Mouse (Mus musculus) stomach, embryonic 16.5 days (tissue): ENCODE measurements around the gene Nup62. TPM values are rescaled to one million over a fixed set of nuclear protein-coding genes. Genes with fewer than 3 reads are reported as not detected.

Experiments used
- ATAC-seq: fragments of 200-750 bp; cut with Nextera tagmentation; 2 replicates; pipeline ENCODE4 v1.8.0; 2017; ENCODE audit warnings: moderate number of reproducible peaks, moderate TSS enrichment; ENCODE audit not compliant: insufficient read depth, low FRiP score
- H3K27ac ChIP-seq: fragments of 300-500 bp; sonication (generic); 2 replicates; pipeline ENCODE4 v1.5.1; 2014; ENCODE audit warnings: low read length
- H3K27me3 ChIP-seq: fragments of 300-500 bp; sonication (generic); 2 replicates; pipeline ENCODE4 v1.6.1; 2014; ENCODE audit warnings: low read length, control low read depth, mixed read lengths; ENCODE audit not compliant: control insufficient read depth, insufficient read depth
- H3K36me3 ChIP-seq: fragments of 300-500 bp; sonication (generic); 2 replicates; pipeline ENCODE4 v1.6.1; 2014; ENCODE audit warnings: low read length; ENCODE audit not compliant: control insufficient read depth, insufficient read depth
- H3K4me1 ChIP-seq: fragments of 300-500 bp; sonication (generic); 2 replicates; pipeline ENCODE4 v1.6.1; 2014; ENCODE audit warnings: low read length, control low read depth, mixed read lengths; ENCODE audit not compliant: control insufficient read depth, insufficient read depth
- H3K4me2 ChIP-seq: fragments of 300-500 bp; sonication (generic); 2 replicates; pipeline ENCODE4 v1.6.1; 2014; ENCODE audit warnings: low read depth, low read length, mixed read lengths
- H3K4me3 ChIP-seq: fragments of 300-500 bp; sonication (generic); replicated peaks from 2 replicates; pipeline ENCODE4 v1.5.1; 2014; ENCODE audit warnings: mild to moderate bottlenecking, low read length
- H3K9ac ChIP-seq: fragments of 300-500 bp; sonication (generic); 2 replicates; pipeline ENCODE4 v1.6.1; 2014; ENCODE audit warnings: low read length
- H3K9me3 ChIP-seq: fragments of 300-500 bp; sonication (generic); replicated peaks from 2 replicates; pipeline ENCODE4 v1.6.1; 2016; ENCODE audit warnings: low read length, control low read depth; ENCODE audit not compliant: control insufficient read depth
- whole genome bisulfite sequencing: fragments of 180-500 bp; shearing (Covaris S2); extraction: QIAGEN DNeasy Blood & Tissue Kit; methylation state at CpG from one replicate; pipeline ENCODE4 v1.1.7; 2014; 5-methylcytosine and 5-hydroxymethylcytosine counted together
- polyA plus RNA-seq: library from polyadenylated mRNA; unstranded; fragments of >200 nt; fragmentation: Nextera tagmentation; extraction: Ambion mirVana; gene quantifications from 2 replicates; pipeline ENCODE4 v1.2.1, GENCODE M21; 2015

Nup62 gene
- 73.8 and 83.1 TPM in 2 replicates for polyA plus RNA-seq

DNA sequence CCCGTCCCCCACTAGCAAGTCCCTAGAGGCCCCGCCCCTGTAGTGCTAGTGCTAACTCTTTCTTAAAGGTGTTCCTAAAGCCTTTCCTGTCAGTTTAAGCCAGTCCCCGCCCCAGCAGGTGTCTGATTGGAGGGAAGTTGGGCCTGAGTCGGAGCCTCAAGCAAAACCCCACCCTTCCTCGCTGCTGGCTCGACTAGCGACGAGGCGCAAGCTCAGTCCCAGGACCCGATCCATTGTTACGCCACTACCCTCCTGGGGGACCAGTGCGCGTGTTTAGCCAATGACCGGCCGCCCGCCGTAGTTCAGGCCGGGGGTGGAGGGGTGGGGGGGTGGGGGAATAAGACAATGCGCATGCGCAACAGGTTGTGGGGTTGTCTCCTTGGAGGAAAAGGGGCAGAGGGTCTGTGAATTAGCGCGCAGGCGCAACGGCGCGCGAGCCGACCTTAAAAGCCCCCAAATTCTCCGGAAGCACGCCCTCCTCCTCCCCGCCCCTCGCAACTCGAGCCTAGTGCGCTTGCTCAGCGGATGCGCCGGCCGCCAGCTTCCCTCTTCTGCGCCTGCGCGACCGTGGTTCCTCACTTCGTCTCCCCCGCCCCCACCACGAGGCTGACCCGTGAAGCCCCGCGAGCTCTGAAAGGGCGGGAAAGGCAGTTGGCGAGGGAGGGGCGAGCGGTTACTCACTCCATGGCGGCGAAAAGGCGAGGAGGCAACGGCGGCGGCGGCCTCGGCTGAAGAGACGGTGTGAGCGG, at the start of gene Nup62, which contains the start of gene Il4i1:
TSS of gene Nup62 (plus strand) at position 368 of the 749 bp plus-strand sequence.
TSS of gene Il4i1 (plus strand) at position 667 of the 749 bp plus-strand sequence.
- H3K27ac ChIP-seq = peak within 1 kb of the TSS; percentile 98
- H3K9me3 ChIP-seq = no peaks in the 10 kb centered on the region
- ATAC-seq = peak; percentile 93
- peak within 1 kb of the TSS; percentile 95 for H3K9ac ChIP-seq
- WGBS = under 1% methylated on average over 61 of the region's 62 CpGs
- H3K4me3 ChIP-seq = peak within 1 kb of the TSS; percentile 85
- peaks cover 38% of the 10 kb centered on the region for H3K4me1 ChIP-seq
- no peaks in the 10 kb centered on the region for H3K27me3 ChIP-seq
- peak within 1 kb of the TSS; percentile 89 for H3K4me2 ChIP-seq
- H3K36me3 ChIP-seq = 0 out of 2 replicates have a peak, but pooled peaks cover 3% of the 10 kb centered on the region

DNA sequence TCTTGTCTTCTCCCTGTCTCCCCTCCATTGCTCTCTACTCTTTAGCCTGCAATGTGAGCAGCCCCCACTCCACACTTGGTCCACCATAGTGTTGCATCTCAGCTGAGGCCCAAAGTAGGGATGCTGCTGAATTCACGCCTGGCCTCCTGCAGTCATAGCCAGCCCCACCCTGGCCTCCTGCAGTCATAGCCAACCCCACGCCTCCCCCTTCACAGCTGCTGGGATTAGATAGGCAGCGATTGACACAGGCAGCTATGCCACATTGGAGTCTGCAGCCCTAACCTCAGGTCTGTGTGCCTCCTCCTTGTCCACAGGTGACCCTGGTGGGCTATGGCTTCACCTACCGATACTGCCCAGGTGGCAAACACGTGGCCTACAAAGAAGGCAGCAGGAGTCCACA, 47.8 kb upstream of the Nup62 start:
- no peak overlapping the region for H3K27ac ChIP-seq
- ATAC-seq = no peak
- no peaks in the 10 kb centered on the region for H3K27me3 ChIP-seq
- no peak overlapping the region for H3K4me3 ChIP-seq
- no peak overlapping the region for H3K9ac ChIP-seq
- no peaks in the 10 kb centered on the region for H3K4me1 ChIP-seq
- H3K4me2 ChIP-seq = no peak overlapping the region
- 85% methylated on average over 5 of the region's 5 CpGs for WGBS
- H3K36me3 ChIP-seq = peaks cover 20% of the 10 kb centered on the region
- no peaks in the 10 kb centered on the region for H3K9me3 ChIP-seq

- Histone ChIP-seq H3K27me3 (no peaks in the 10 kb centered on the region), H3K9me3 (no peaks in the 10 kb centered on the region), H3K27ac (no peak overlapping the region), H3K9ac (no peak overlapping the region), H3K36me3 (peaks cover 16% of the 10 kb centered on the region), H3K4me3 (no peak overlapping the region), H3K4me1 (no peaks in the 10 kb centered on the region), H3K4me2 (no peak overlapping the region)
- WGBS = 15% methylated on average over 6 of the region's 6 CpGs
- ATAC-seq = no peak
Measured at GRCm38 (mm10) chr7:44770046-44770578, 45.8 kb upstream of the Nup62 start.

- H3K4me1 ChIP-seq = no peaks in the 10 kb centered on the region
- no peak overlapping the region for H3K9ac ChIP-seq
- no peak overlapping the region for H3K4me2 ChIP-seq
- peaks cover 9% of the 10 kb centered on the region; the same call in 1 of the 2 replicates for H3K36me3 ChIP-seq
- no peak overlapping the region for H3K27ac ChIP-seq
- H3K4me3 ChIP-seq = no peak overlapping the region
- no peaks in the 10 kb centered on the region for H3K27me3 ChIP-seq
- no peak for ATAC-seq
- 89% methylated on average over 8 of the region's 8 CpGs for WGBS
- no peaks in the 10 kb centered on the region for H3K9me3 ChIP-seq
Measured at GRCm38 (mm10) chr7:44772591-44773204, 43.2 kb upstream of the Nup62 start.

- ATAC-seq = no peak
- H3K4me2 ChIP-seq = no peak overlapping the region
- H3K27me3 ChIP-seq = no peaks in the 10 kb centered on the region
- no peak overlapping the region for H3K27ac ChIP-seq
- H3K9ac ChIP-seq = no peak overlapping the region
- H3K36me3 ChIP-seq = no peaks in the 10 kb centered on the region
- no peaks in the 10 kb centered on the region for H3K9me3 ChIP-seq
- H3K4me1 ChIP-seq = no peaks in the 10 kb centered on the region
- no peak overlapping the region for H3K4me3 ChIP-seq
- 87% methylated on average over 9 of the region's 9 CpGs for WGBS
Measured at GRCm38 (mm10) chr7:44776849-44777498, 38.9 kb upstream of the Nup62 start.

DNA sequence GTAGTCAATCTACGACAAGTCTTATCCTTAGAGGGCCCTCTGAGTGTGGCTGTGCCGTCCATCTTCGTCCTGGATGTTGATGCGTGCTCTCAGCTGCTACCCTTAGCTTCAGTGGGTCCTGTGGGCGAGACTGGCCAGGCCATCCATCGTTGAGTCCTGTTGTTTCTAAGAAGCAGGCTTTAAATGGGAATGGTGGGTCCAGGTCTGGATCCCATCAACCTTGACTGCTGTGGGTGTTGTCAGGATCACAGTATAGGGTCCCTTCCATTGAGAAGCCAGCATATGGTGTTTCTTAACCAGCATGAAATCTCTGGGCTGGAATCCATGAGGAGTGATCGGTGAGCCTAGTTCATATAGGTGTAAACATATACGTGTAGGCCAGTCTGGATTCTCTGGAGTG, 35.8 kb upstream of the Nup62 start:
- Histone ChIP-seq H3K9me3 (no peaks in the 10 kb centered on the region), H3K4me2 (no peak overlapping the region), H3K36me3 (no peaks in the 10 kb centered on the region), H3K4me3 (no peak overlapping the region), H3K27me3 (no peaks in the 10 kb centered on the region), H3K9ac (no peak overlapping the region), H3K4me1 (no peaks in the 10 kb centered on the region), H3K27ac (no peak overlapping the region)
- no peak for ATAC-seq
- WGBS = 82% methylated on average over 8 of the region's 8 CpGs

DNA sequence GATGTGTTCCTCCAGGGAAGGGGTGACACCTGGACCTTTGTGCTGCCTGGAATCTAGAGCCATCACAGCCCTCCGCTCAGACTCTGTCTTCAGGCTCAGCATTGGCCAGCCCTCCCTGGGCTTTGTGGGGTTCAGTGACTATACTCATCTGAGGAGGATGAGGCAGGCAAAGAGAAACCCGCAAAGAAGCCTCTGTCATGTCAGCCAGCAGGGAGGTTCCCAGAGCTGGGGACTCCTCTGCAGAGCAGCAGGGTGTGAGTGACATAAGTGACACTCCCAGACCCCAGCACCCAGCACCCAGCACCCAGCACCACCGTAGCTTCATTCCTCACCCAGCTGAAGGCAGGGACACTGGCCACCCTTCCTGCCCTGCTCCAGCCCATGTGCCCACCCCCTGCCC, 26.4 kb upstream of the Nup62 start:
- H3K4me3 ChIP-seq = no peak overlapping the region

GRCm38 (mm10) chr7:44790066-44790465, 25.8 kb upstream of the Nup62 start:
- no peaks in the 10 kb centered on the region for H3K4me1 ChIP-seq
- H3K9me3 ChIP-seq = 0 out of 2 replicates have a peak, but pooled peaks cover 4% of the 10 kb centered on the region
- ATAC-seq = no peak
- no peak overlapping the region for H3K4me3 ChIP-seq
- 59% methylated on average over 4 of the region's 4 CpGs for WGBS
- no peaks in the 10 kb centered on the region for H3K36me3 ChIP-seq
- H3K9ac ChIP-seq = no peak overlapping the region
- no peak overlapping the region for H3K4me2 ChIP-seq
- no peak overlapping the region for H3K27ac ChIP-seq
- no peaks in the 10 kb centered on the region for H3K27me3 ChIP-seq

More for the DNA sequence above, 26.4 kb upstream of the Nup62 start:
- Histone ChIP-seq H3K9ac (no peak overlapping the region), H3K9me3 (0 out of 2 replicates have a peak, but pooled peaks cover 4% of the 10 kb centered on the region), H3K36me3 (no peaks in the 10 kb centered on the region), H3K27ac (no peak overlapping the region), H3K4me2 (no peak overlapping the region), H3K4me1 (no peaks in the 10 kb centered on the region), H3K27me3 (no peaks in the 10 kb centered on the region)
- no peak for ATAC-seq
- WGBS = 65% methylated on average over 3 of the region's 3 CpGs

DNA sequence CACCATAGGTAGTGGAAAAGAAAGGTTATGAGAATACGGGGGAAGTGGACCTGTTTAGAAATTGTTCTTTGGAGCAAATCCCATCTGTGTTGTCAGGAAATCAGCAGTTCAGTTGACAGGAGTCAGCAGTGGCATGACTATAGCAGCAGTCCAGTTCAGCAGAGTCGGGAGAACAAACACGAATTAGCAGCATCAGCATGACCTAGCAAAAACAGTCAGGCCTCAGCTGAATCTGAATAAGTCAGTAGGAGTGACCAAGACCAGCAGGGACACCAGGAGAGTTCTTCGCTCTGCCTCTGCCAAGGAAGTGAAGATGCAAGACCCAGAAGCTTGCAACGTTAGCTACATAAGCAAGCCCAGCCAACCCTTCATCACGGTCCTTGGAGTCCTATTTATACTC, 23.1 kb upstream of the Nup62 start:
- 83% methylated on average over 6 of the region's 6 CpGs for WGBS
- ATAC-seq = no peak
- H3K36me3 ChIP-seq = no peaks in the 10 kb centered on the region

More for the DNA sequence above, 23.1 kb upstream of the Nup62 start:
- H3K4me3 ChIP-seq = no peak overlapping the region
- no peak overlapping the region for H3K9ac ChIP-seq
- no peak overlapping the region for H3K27ac ChIP-seq
- 0 out of 2 replicates have a peak, but pooled peaks cover 4% of the 10 kb centered on the region for H3K9me3 ChIP-seq
- H3K27me3 ChIP-seq = no peaks in the 10 kb centered on the region
- H3K4me2 ChIP-seq = no peak overlapping the region
- no peaks in the 10 kb centered on the region for H3K4me1 ChIP-seq
